Mouse (Mus musculus) E14TG2a.4 (cell line): ENCODE data around the gene Top2a.

Source experiments
- H3K27me3 ChIP-seq: 2 replicates; pipeline ENCODE4 v1.6.1; 2014; ENCODE audit warnings: low read length, control low read depth; ENCODE audit not compliant: insufficient read depth
- H3K36me3 ChIP-seq: 2 replicates; pipeline ENCODE4 v1.6.1; 2014; ENCODE audit warnings: low read length, control low read depth; ENCODE audit not compliant: insufficient read depth
- H3K4me1 ChIP-seq: replicated peaks from 2 replicates; pipeline ENCODE4 v1.6.1; 2014; ENCODE audit warnings: low read depth, low read length, control low read depth
- H3K4me3 ChIP-seq: replicated peaks from 2 replicates; pipeline ENCODE4 v1.5.1; 2014; ENCODE audit warnings: mild to moderate bottlenecking, low read length
- H3K9me3 ChIP-seq: 2 replicates; pipeline ENCODE4 v1.6.1; 2014; ENCODE audit warnings: low read length, control low read depth
- CTCF ChIP-seq: conservative IDR thresholded peaks from 2 replicates; pipeline ENCODE4 v1.5.1; 2014; ENCODE audit warnings: low read length
- NANOG ChIP-seq: IDR thresholded peaks from 2 replicates; pipeline ENCODE4 v1.6.1; 2014; ENCODE audit warnings: borderline replicate concordance, low read length, mixed read lengths
- POU5F1 ChIP-seq: IDR thresholded peaks from 2 replicates; pipeline ENCODE4 v1.6.1; 2014; ENCODE audit warnings: low read length, borderline replicate concordance

Top2a gene

GRCm38 (mm10) chr11:98959437-98960312 is 64.3 kb downstream of the Top2a start:
- Histone ChIP-seq H3K36me3 (peaks cover 26% of the 10 kb centered on the region; the same call in 1 of the 2 replicates), H3K4me3 (peak overlapping the region; percentile 90), H3K27me3 (no peaks in the 10 kb centered on the region), H3K4me1 (peaks cover 80% of the 10 kb centered on the region), H3K9me3 (no peaks in the 10 kb centered on the region)
- TF ChIP-seq NANOG: no peak
- no peak for TF ChIP-seq POU5F1
- TF ChIP-seq CTCF: no peak

- Histone ChIP-seq H3K4me1 (peaks cover 85% of the 10 kb centered on the region), H3K27me3 (no peaks in the 10 kb centered on the region), H3K36me3 (peaks cover 29% of the 10 kb centered on the region), H3K4me3 (peak overlapping the region; percentile 55), H3K9me3 (no peaks in the 10 kb centered on the region)
- TF ChIP-seq CTCF (no peak), NANOG (no peak), POU5F1 (no peak)
Measured at GRCm38 (mm10) chr11:98956340-98956739, 67.6 kb downstream of the Top2a start.

DNA sequence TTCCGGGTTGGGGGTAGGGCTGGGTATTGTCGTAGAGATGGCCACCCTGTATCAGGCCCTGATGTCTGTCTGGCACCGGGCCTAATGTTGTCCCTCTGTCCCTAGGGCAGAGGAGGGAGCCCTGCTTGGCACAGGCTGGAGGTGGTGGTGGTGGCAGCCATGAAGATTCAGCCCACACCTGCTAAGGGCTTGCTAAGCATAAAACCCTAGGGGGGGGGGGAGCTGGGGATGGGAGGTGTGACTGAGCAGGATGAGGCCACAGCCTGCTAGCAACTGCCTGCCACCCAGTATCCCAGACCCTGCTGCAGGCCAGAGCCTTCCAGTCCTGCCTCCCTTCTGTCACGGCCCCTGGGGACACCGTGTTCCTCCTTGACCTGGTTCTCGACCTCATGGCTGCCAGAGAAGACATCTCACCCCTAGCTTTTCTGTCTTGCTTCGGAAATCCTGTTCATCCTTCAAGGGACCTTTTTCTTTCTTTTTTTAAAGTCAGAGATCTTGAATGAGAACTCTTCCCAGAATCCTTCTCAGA is 68.2 kb downstream of the Top2a start:
- TF ChIP-seq NANOG: no peak
- TF ChIP-seq CTCF: no peak
- TF ChIP-seq POU5F1: no peak
- H3K27me3 ChIP-seq: no peaks in the 10 kb centered on the region
- H3K36me3 ChIP-seq: peaks cover 34% of the 10 kb centered on the region
- H3K9me3 ChIP-seq: no peaks in the 10 kb centered on the region
- peaks cover 85% of the 10 kb centered on the region for H3K4me1 ChIP-seq
- H3K4me3 ChIP-seq: peak overlapping the region; percentile 57

DNA sequence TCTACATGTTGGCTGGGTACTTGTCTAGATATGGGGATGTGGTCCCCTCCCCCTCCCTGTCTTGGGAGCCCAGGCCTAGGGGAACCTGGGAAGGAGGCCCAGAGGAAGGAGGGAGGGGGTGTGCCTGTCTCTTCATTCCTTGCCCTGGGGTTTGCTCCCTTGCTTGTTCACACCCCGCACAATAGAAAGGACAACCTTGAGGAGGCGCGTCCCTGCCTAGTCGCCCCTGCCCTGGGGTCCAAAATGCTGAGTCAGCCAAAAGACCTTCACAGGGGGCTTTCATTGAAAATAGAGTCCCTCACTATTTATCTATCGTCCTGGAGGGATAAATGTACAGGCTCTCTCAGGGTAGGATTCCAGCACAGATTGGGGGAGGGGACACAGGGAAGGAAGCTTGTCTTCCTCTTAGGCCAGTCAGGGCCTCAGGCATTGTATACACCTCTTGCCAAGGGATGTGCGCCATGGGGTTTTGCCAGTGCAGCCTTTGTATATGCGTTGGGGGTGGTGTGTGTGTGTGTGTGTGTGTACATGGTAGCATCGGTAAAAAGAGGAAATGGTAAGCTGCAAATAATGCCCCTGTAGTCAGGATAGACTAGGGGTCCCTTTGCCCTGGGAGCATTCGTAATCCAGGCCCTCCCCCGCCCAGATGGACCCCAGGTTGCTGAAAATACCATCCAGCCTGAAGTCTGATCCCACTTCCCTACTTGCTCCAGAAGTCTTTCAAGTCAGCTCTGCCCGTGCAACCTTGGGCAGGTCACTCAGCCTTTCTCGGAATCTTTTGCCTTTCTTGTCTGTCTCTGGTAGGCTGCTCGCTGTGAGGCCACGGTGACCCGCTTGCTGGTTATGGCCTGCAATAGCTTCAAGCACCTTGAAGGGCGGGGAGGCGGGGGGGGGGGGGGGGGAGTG is 68.9 kb downstream of the Top2a start:
- no peak for TF ChIP-seq CTCF
- Histone ChIP-seq H3K4me1 (peaks cover 92% of the 10 kb centered on the region), H3K4me3 (peak overlapping the region; percentile 68)

GRCm38 (mm10) chr11:98954373-98954772 is 69.6 kb downstream of the Top2a start:
- no peaks in the 10 kb centered on the region for H3K9me3 ChIP-seq
- H3K4me3 ChIP-seq: peak overlapping the region; percentile 68
- no peak for TF ChIP-seq POU5F1
- peak; percentile 51 for TF ChIP-seq CTCF
- no peaks in the 10 kb centered on the region for H3K27me3 ChIP-seq
- peaks cover 95% of the 10 kb centered on the region for H3K4me1 ChIP-seq
- peaks cover 48% of the 10 kb centered on the region for H3K36me3 ChIP-seq

More for the DNA sequence above, 68.9 kb downstream of the Top2a start:
- Histone ChIP-seq H3K36me3 (peaks cover 41% of the 10 kb centered on the region), H3K9me3 (no peaks in the 10 kb centered on the region), H3K27me3 (no peaks in the 10 kb centered on the region)

GRCm38 (mm10) chr11:98953835-98954320 is 70.1 kb downstream of the Top2a start:
- TF ChIP-seq NANOG (no peak), CTCF (no peak), POU5F1 (no peak)
- H3K4me3 ChIP-seq: peak overlapping the region; percentile 50
- H3K4me1 ChIP-seq: peaks cover 95% of the 10 kb centered on the region
- H3K27me3 ChIP-seq: no peaks in the 10 kb centered on the region
- peaks cover 53% of the 10 kb centered on the region for H3K36me3 ChIP-seq
- no peaks in the 10 kb centered on the region for H3K9me3 ChIP-seq

GRCm38 (mm10) chr11:98953361-98953760 is 70.6 kb downstream of the Top2a start:
- H3K4me1 ChIP-seq: peaks cover 95% of the 10 kb centered on the region
- TF ChIP-seq POU5F1: no peak
- no peak for TF ChIP-seq NANOG
- no peak for TF ChIP-seq CTCF
- H3K36me3 ChIP-seq: peaks cover 54% of the 10 kb centered on the region
- no peaks in the 10 kb centered on the region for H3K9me3 ChIP-seq
- H3K27me3 ChIP-seq: no peaks in the 10 kb centered on the region
- H3K4me3 ChIP-seq: 0 out of 2 replicates have a peak overlapping the region, but pooled peaks have one; percentile 49

DNA sequence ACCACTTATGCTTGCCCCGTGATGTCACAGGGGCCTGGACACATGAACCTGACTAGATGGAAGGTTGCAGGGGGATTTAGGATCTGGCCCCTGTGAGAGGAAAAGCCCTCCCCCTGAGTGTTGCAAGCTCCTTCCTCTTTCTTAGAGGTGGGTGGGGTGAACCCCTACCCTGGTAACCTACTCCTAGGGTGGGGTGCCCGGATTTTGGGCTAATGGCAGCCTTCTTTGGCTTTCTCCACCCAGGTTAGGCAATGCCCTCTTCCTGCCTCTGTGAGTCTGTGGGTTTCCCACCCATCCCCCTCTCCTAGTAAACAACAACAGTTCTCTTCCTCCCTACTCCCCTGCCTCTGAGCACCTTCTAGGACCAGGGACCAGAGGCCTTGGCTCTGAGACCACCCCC is 71.3 kb downstream of the Top2a start:
- peaks cover 94% of the 10 kb centered on the region for H3K4me1 ChIP-seq
- no peaks in the 10 kb centered on the region for H3K27me3 ChIP-seq

More for the DNA sequence above, 71.3 kb downstream of the Top2a start:
- Histone ChIP-seq H3K4me3 (peak overlapping the region; percentile 49), H3K36me3 (peaks cover 55% of the 10 kb centered on the region), H3K9me3 (no peaks in the 10 kb centered on the region)
- TF ChIP-seq NANOG (no peak), POU5F1 (no peak), CTCF (no peak)
